ENCODE assay signal across 9 mouse cellular contexts in genomic region chr14:86489872-86490631, GRCm38 (mm10).
DNase-seq lines count a peak whose midpoint lies in the region; ATAC-seq and TF ChIP-seq lines count a peak whose summit lies in the region.
"Had no signal": no experiment of that assay in that cellular context is flagged by ENCODE, and none has a peak within 500 bp of the region (broad histone marks: within the 10 kb centered on the region; RNA-seq: fewer than 3 reads in every experiment).

No protein-coding gene starts in this region.

- H3K4me3 ChIP-seq in kidney, postnatal 0 days (replicated peaks; ENCODE audit: low read depth, low read length): no peak overlapping the region
- peak overlapping the region; percentile 15; the same call in 1 of the 2 replicates for H3K4me3 ChIP-seq in layer of hippocampus, adult 2 months
- H3K4me3 ChIP-seq in midbrain, embryonic 15.5 days: no peak overlapping the region
- H3K4me3 ChIP-seq in liver, embryonic 12.5 days: no peak overlapping the region
- H3K4me3 ChIP-seq: limb, embryonic 15.5 days had no signal

- 49% methylated on average over 13 of the region's 13 CpGs for WGBS in kidney, postnatal 0 days
- 70% methylated on average over 13 of the region's 13 CpGs for WGBS in midbrain, embryonic 15.5 days
- WGBS in liver, embryonic 12.5 days (ENCODE audit: insufficient replicate concordance): 66% methylated on average over 13 of the region's 13 CpGs

- H3K27ac ChIP-seq in kidney, postnatal 0 days: 0 out of 2 replicates have a peak overlapping the region, but pooled peaks have one; percentile 15
- H3K27ac ChIP-seq in layer of hippocampus, adult 2 months: peak overlapping the region; percentile 79
- H3K27ac ChIP-seq in midbrain, embryonic 15.5 days: peak overlapping the region; percentile 61
- no peak overlapping the region for H3K27ac ChIP-seq in liver, embryonic 12.5 days
- H3K27ac ChIP-seq: limb, embryonic 15.5 days had no signal

- peak; percentile 22 to 56 for DNase-seq in cerebellum, postnatal 14 days
- DNase-seq in cerebellum, adult 18-20 months: no peak
- peak; percentile 11 for DNase-seq in kidney, postnatal 0 days (ENCODE audit: low spot score)
- no peak for DNase-seq in kidney, adult 8-10 months
- peak; percentile 26 to 36 for DNase-seq in layer of hippocampus, adult 2 months (ENCODE audit: low spot score in 2 of 2)
- DNase-seq in gastrocnemius, postnatal 36 days: no peak

- H3K4me2 ChIP-seq in kidney, postnatal 0 days (ENCODE audit: low read length): no peak overlapping the region
- H3K4me2 ChIP-seq in midbrain, embryonic 15.5 days: no peak overlapping the region
- H3K4me2 ChIP-seq in liver, embryonic 12.5 days: no peak overlapping the region
- H3K4me2 ChIP-seq: limb, embryonic 15.5 days had no signal

- no peaks in the 10 kb centered on the region for H3K9me3 ChIP-seq in kidney, postnatal 0 days (replicated peaks; ENCODE audit: low read length)
- H3K9me3 ChIP-seq in midbrain, embryonic 15.5 days: no peaks in the 10 kb centered on the region
- H3K9me3 ChIP-seq in liver, embryonic 12.5 days (replicated peaks): no peaks in the 10 kb centered on the region
- H3K9me3 ChIP-seq: limb, embryonic 15.5 days had no signal

- intact Hi-C loops in gastrocnemius, postnatal 36 days (cut with DNase I): no loop called here

- H3K9ac ChIP-seq in kidney, postnatal 0 days (ENCODE audit: low read depth, low read length): no peak overlapping the region
- H3K9ac ChIP-seq in midbrain, embryonic 15.5 days: no peak overlapping the region
- H3K9ac ChIP-seq in liver, embryonic 12.5 days: no peak overlapping the region
- H3K9ac ChIP-seq: limb, embryonic 15.5 days had no signal

- no peaks in the 10 kb centered on the region for H3K36me3 ChIP-seq in kidney, postnatal 0 days (ENCODE audit: insufficient read depth, low read length)
- no peaks in the 10 kb centered on the region for H3K36me3 ChIP-seq in midbrain, embryonic 15.5 days (replicated peaks)
- H3K36me3 ChIP-seq in liver, embryonic 12.5 days: no peaks in the 10 kb centered on the region
- H3K36me3 ChIP-seq: limb, embryonic 15.5 days had no signal

- no peaks in the 10 kb centered on the region for H3K27me3 ChIP-seq in kidney, postnatal 0 days (ENCODE audit: insufficient read depth, low read length)
- no peaks in the 10 kb centered on the region for H3K27me3 ChIP-seq in midbrain, embryonic 15.5 days (replicated peaks)
- H3K27me3 ChIP-seq in liver, embryonic 12.5 days (replicated peaks): no peaks in the 10 kb centered on the region
- H3K27me3 ChIP-seq: limb, embryonic 15.5 days had no signal

- ATAC-seq in kidney, postnatal 0 days (replicated peaks; ENCODE audit: low FRiP score, low read depth): no peak
- ATAC-seq in midbrain, embryonic 15.5 days (replicated peaks): 0 out of 2 replicates have a peak, but pooled peaks have one; percentile 62
- no peak for ATAC-seq in liver, embryonic 12.5 days

- 0 out of 2 replicates have a peak, but pooled peaks cover 4% of the 10 kb centered on the region for H3K4me1 ChIP-seq in kidney, postnatal 0 days (replicated peaks; ENCODE audit: insufficient read depth, low read length)
- peaks cover 8% of the 10 kb centered on the region; the same call in 1 of the 2 replicates for H3K4me1 ChIP-seq in midbrain, embryonic 15.5 days
- no peaks in the 10 kb centered on the region for H3K4me1 ChIP-seq in liver, embryonic 12.5 days

- TF ChIP-seq CTCF in kidney, postnatal 0 days (IDR thresholded peaks at IDR 0.05; ENCODE audit: low read depth): no peak
- 0 out of 2 replicates have a peak, but pooled peaks have one; percentile 11 for TF ChIP-seq CTCF in layer of hippocampus, adult 2 months (conservative IDR thresholded peaks at IDR 0.05)

Comparison
In these comparisons a context has a peak if more than half of its experiments do, and no peak if none do; other contexts are left out.
1. DNase-seq: peak in cerebellum, postnatal 14 days (2 of 2), kidney, postnatal 0 days (single experiment) and layer of hippocampus, adult 2 months (2 of 2); none in cerebellum, adult 18-20 months (0 of 2), kidney, adult 8-10 months (0 of 2) and gastrocnemius, postnatal 36 days (0 of 2).